Mouse (Mus musculus) midbrain, postnatal 0 days (tissue): Measurements from ENCODE around the gene Actr5. TPM values are rescaled to one million over a fixed set of nuclear protein-coding genes. Genes with fewer than 3 reads are reported as not detected.
A peak's percentile ranks its signal among the peaks of the same experiment; 100 is the strongest.

ENCODE experiments used
- ATAC-seq: fragments of 200-750 bp; cut with Nextera tagmentation; 2 replicates; pipeline ENCODE4 v1.8.0; 2017; ENCODE audit warnings: moderate number of reproducible peaks, mild to moderate bottlenecking, moderate TSS enrichment, moderate library complexity; ENCODE audit not compliant: low FRiP score
- DNase-seq: peaks from one replicate; pipeline ENCODE4 v3.0.0-alpha.2; 2015; ENCODE audit warnings: low spot score
- H3K27ac ChIP-seq: fragments of 300-500 bp; sonication (generic); 2 replicates; pipeline ENCODE4 v1.5.1; 2014; ENCODE audit warnings: low read depth, mild to moderate bottlenecking, low read length, mixed read lengths
- H3K27me3 ChIP-seq: fragments of 300-500 bp; sonication (generic); 2 replicates; pipeline ENCODE4 v1.6.1; 2014; ENCODE audit warnings: low read length, control low read depth, mixed read lengths; ENCODE audit not compliant: insufficient read depth
- H3K36me3 ChIP-seq: fragments of 300-500 bp; sonication (generic); 2 replicates; pipeline ENCODE4 v1.6.1; 2014; ENCODE audit warnings: low read length, control low read depth, mixed read lengths; ENCODE audit not compliant: insufficient read depth
- H3K4me1 ChIP-seq: fragments of 300-500 bp; sonication (generic); 2 replicates; pipeline ENCODE4 v1.6.1; 2014; ENCODE audit warnings: mild to moderate bottlenecking, control low read depth, antibody characterized with exemption, low read length, mixed read lengths; ENCODE audit not compliant: insufficient read depth
- H3K4me2 ChIP-seq: fragments of 300-500 bp; sonication (generic); 2 replicates; pipeline ENCODE4 v1.6.1; 2014; ENCODE audit warnings: low read depth, mild to moderate bottlenecking, low read length, mixed read lengths; ENCODE audit not compliant: poor library complexity, severe bottlenecking
- H3K4me3 ChIP-seq: fragments of 300-500 bp; sonication (generic); 2 replicates; pipeline ENCODE4 v1.5.1; 2014; ENCODE audit warnings: low read depth, mild to moderate bottlenecking, low read length, moderate library complexity
- H3K9ac ChIP-seq: fragments of 300-500 bp; sonication (generic); replicated peaks from 2 replicates; pipeline ENCODE4 v1.6.1; 2014; ENCODE audit warnings: mild to moderate bottlenecking, low read length, moderate library complexity, mixed read lengths; ENCODE audit not compliant: poor library complexity, severe bottlenecking
- H3K9me3 ChIP-seq: fragments of 300-500 bp; sonication (generic); 2 replicates; pipeline ENCODE4 v1.6.1; 2016; ENCODE audit warnings: low read length, control low read depth
- CTCF ChIP-seq: IDR thresholded peaks from 2 replicates; pipeline ENCODE4 v1.5.1; 2016; ENCODE audit warnings: antibody characterized with exemption, mild to moderate bottlenecking
- WGBS: fragments of 180-500 bp; shearing (Covaris S2); extraction: QIAGEN DNeasy Blood & Tissue Kit; methylation state at CpG from one replicate; pipeline ENCODE4 v1.1.7; 2014; 5-methylcytosine and 5-hydroxymethylcytosine counted together
- polyA plus RNA-seq: library from polyadenylated mRNA; unstranded; fragments of >200 nt; fragmentation: Nextera tagmentation; extraction: Ambion mirVana; gene quantifications from 2 replicates; pipeline ENCODE4 v1.2.1, GENCODE M21; 2015
- total RNA-seq: library from RNA; depleted of rRNA; stranded (reverse); fragments of >200 nt; gene quantifications from 2 replicates; pipeline ENCODE4 v1.2.3, GENCODE M21; 2014

Gene Actr5
- total and polyA plus RNA-seq, 2 experiments from 2014 or later = 10.6 to 18.5 TPM

DNA sequence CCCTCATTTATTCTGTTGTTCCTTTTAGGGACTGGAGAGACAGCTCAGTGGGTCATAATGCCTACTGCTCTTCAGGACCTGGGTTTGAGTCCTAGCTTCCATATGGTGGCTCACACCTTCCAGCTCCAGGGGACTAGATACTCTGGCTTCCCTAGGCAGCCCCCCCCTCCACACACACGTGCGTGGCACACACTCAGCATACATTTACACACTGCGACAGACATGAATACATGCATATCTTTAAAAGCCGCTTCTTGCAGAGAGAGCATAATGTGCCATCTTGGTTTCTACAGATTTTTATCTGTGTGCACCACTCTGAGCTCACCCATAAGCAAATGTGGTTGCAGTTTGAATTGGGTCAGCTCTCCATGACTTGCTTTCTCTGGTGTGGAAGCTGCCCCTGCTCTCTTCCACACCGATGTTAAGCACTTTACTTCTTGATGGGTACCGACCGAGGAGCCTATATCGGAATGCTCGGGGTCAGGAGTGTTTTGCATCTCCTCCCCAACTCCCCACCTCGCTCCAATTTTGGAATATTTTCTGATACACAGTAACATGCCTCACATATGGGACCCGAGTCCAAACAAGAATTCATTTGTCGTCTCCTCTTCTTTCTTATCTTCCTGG, 51.3 kb downstream of the Actr5 start:
- H3K9me3 ChIP-seq = no peaks in the 10 kb centered on the region
- no peak overlapping the region for H3K9ac ChIP-seq
- no peak overlapping the region for H3K4me2 ChIP-seq
- peaks cover 7% of the 10 kb centered on the region; the same call in 1 of the 2 replicates for H3K4me1 ChIP-seq
- 84% methylated on average over 12 of the region's 12 CpGs for WGBS
- no peak overlapping the region for H3K27ac ChIP-seq
- H3K4me3 ChIP-seq = no peak overlapping the region
- DNase-seq (no peak), ATAC-seq (no peak)
- no peaks in the 10 kb centered on the region for H3K27me3 ChIP-seq
- no peaks in the 10 kb centered on the region for H3K36me3 ChIP-seq
- TF ChIP-seq CTCF = no peak

DNA sequence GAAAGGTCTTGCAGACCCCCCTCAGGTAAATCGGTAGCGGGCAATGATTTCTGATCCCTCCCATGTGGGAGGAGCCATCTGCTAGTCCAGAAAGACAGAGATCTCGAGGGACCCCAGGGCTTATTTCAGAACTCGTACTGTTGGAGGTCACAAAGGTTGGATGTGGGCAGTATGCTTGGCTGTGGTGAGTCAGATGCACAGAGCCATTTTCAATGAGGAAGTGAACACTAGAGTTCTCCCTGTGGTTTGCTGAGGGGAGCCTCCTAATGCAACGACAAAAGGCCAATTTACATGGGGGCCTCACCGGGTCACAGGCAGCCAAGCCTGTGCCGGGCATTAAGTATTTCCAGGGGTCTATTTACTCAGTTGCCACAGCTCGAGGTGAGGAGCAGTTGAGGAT, 53.3 kb downstream of the Actr5 start:
- TF ChIP-seq CTCF = no peak
- WGBS = 56% methylated on average over 8 of the region's 8 CpGs

DNA sequence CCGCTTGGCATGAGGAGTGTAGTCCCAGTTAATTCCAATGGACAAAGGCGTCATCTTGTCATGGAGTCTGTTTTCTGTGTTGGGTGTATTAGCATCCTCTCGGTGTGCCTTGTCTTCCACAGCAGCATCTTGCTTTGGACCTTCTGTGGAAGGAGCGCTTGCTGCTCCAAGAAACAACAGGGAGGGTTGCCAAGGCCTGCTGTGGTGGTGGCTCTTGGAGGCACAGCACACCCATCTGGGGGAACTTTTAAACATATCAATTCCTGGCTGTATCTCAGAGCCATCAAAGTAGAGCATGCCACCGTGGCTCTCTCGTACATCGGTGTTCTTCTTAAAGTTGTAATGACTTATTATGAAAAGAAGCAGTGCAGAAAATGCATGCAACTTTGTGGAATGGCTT, 54.4 kb downstream of the Actr5 start:
- Histone ChIP-seq H3K36me3 (no peaks in the 10 kb centered on the region), H3K9ac (no peak overlapping the region), H3K27ac (no peak overlapping the region), H3K27me3 (no peaks in the 10 kb centered on the region), H3K4me2 (no peak overlapping the region), H3K9me3 (no peaks in the 10 kb centered on the region), H3K4me3 (no peak overlapping the region), H3K4me1 (peaks cover 18% of the 10 kb centered on the region)
- DNase-seq (no peak), ATAC-seq (no peak)
- WGBS = 94% methylated on average over 7 of the region's 7 CpGs
- no peak for TF ChIP-seq CTCF

More for the DNA sequence above, 53.3 kb downstream of the Actr5 start:
- no peak for ATAC-seq
- no peak overlapping the region for H3K27ac ChIP-seq
- no peak overlapping the region for H3K9ac ChIP-seq
- peaks cover 17% of the 10 kb centered on the region for H3K4me1 ChIP-seq
- no peaks in the 10 kb centered on the region for H3K27me3 ChIP-seq
- no peaks in the 10 kb centered on the region for H3K9me3 ChIP-seq
- no peak overlapping the region for H3K4me2 ChIP-seq
- no peak overlapping the region for H3K4me3 ChIP-seq
- no peak for DNase-seq
- H3K36me3 ChIP-seq = no peaks in the 10 kb centered on the region

DNA sequence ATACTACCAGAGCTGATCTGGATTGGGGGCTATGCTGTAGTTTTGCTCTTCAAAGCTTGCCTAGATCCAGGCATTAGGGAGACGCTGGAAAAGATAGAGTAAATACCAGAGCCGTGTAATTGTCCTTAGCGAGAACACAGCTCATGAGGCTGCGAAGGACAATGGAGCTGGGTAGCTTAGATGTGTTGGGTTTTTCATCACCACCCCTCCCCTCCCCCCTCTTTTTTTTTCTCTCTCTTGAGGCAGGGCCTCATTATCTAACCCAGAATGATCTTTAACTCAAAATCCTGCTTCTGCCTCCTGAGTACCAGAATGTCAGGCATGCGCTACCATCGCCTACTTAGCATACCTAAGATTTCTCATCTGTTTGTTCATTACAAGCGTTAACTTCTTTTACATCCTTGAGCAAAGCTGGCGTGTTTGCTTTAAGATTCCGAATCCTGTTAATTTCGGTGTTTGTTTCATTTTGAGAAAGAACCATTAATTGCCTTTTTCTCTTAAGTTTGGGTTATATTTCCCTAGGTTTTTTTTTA, 55.7 kb downstream of the Actr5 start:
- Histone ChIP-seq H3K4me3 (no peak overlapping the region), H3K36me3 (no peaks in the 10 kb centered on the region), H3K9me3 (no peaks in the 10 kb centered on the region), H3K4me2 (no peak overlapping the region), H3K9ac (no peak overlapping the region), H3K27ac (no peak overlapping the region), H3K4me1 (peaks cover 19% of the 10 kb centered on the region), H3K27me3 (no peaks in the 10 kb centered on the region)
- no peak for DNase-seq
- WGBS = 52% methylated on average over 10 of the region's 10 CpGs
- ATAC-seq = no peak
- TF ChIP-seq CTCF = no peak

DNA sequence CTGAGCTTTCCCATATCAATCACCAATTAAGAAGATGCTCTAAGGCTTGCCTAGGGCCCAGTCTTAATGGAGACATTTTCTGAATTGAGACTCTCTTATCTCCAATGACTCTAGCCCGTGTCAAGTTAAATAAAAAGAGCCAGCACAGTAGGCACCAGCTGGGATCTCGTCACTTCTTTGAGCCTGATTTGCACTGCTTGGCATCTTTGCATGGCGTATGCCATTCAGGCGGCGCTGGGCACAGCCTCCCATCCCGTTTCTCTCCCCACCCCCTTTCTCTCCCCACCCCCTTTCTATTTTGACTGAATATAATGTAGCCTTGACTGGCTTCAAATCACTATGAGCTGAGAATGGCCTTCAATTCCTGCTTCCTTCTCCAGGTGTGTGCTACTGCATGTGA, 57.0 kb downstream of the Actr5 start:
- Histone ChIP-seq H3K4me3 (no peak overlapping the region), H3K4me1 (peaks cover 19% of the 10 kb centered on the region), H3K4me2 (no peak overlapping the region), H3K9me3 (no peaks in the 10 kb centered on the region), H3K36me3 (no peaks in the 10 kb centered on the region), H3K27me3 (no peaks in the 10 kb centered on the region), H3K27ac (0 out of 2 replicates have a peak overlapping the region, but pooled peaks have one; percentile 12), H3K9ac (no peak overlapping the region)
- DNase-seq (no peak), ATAC-seq (no peak)
- TF ChIP-seq CTCF = no peak
- 50% methylated on average over 6 of the region's 6 CpGs for WGBS

DNA sequence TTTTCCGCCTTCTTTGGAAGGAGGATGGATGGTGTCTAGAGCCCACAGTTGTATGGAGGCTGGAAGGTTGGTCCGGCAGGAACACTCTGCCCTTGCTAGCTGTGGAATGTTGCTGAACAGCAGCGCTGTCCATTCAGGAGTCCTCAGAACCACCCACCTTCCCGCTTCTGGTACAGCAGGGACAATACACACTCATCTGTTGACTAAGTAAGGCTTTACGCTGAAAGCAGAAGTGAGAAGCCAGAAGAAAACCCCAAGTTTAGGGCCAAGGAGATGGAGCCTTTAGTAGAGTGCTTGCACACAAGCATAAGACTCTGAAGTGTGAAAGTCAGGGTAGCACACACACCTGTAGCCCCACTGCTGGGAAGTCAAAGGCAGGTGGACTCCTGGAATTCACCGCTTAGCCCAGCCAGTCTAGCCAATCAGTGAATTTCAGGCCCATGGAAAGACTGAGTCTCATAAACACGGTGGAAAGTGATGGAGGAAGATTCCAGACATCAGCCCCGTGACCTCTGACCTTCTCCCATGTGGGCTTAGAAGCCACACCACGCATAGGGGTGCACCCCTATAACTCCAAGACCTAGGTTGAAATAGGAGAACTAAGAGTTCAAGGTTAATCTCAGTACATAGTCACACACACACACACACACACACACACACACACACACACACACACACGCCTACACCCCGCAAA, 57.8 kb downstream of the Actr5 start:
- Histone ChIP-seq H3K27ac (no peak overlapping the region), H3K9ac (no peak overlapping the region), H3K9me3 (no peaks in the 10 kb centered on the region), H3K4me3 (no peak overlapping the region), H3K4me2 (no peak overlapping the region), H3K36me3 (no peaks in the 10 kb centered on the region), H3K27me3 (no peaks in the 10 kb centered on the region), H3K4me1 (peaks cover 19% of the 10 kb centered on the region)
- DNase-seq = no peak
- no peak for TF ChIP-seq CTCF
- ATAC-seq = no peak
- 56% methylated on average over 11 of the region's 11 CpGs for WGBS
